Mouse (Mus musculus) kidney, embryonic 14.5 days (tissue): ENCODE results near the gene Lancl3. TPM values are rescaled to one million over a fixed set of nuclear protein-coding genes. Genes with fewer than 3 reads are reported as not detected.

Experiments
- ATAC-seq: fragments of 200-750 bp; cut with Nextera tagmentation; 2 replicates; pipeline ENCODE4 v1.8.0; 2017; ENCODE audit warnings: moderate number of reproducible peaks, mild to moderate bottlenecking, moderate TSS enrichment, moderate library complexity; ENCODE audit not compliant: low FRiP score, low TSS enrichment
- H3K27ac ChIP-seq: fragments of 300-500 bp; sonication (generic); 2 replicates; pipeline ENCODE4 v1.5.1; 2014; ENCODE audit warnings: low read depth, mild to moderate bottlenecking, low read length, moderate library complexity, mixed read lengths
- H3K27me3 ChIP-seq: fragments of 300-500 bp; sonication (generic); 2 replicates; pipeline ENCODE4 v1.6.1; 2014; ENCODE audit warnings: mild to moderate bottlenecking, low read length; ENCODE audit not compliant: control insufficient read depth, insufficient read depth
- H3K36me3 ChIP-seq: fragments of 300-500 bp; sonication (generic); 2 replicates; pipeline ENCODE4 v1.6.1; 2014; ENCODE audit warnings: low read length, mixed read lengths; ENCODE audit not compliant: control insufficient read depth, insufficient read depth
- H3K4me1 ChIP-seq: fragments of 300-500 bp; sonication (generic); 2 replicates; pipeline ENCODE4 v1.6.1; 2014; ENCODE audit warnings: low read length, mixed read lengths; ENCODE audit not compliant: control insufficient read depth, insufficient read depth
- H3K4me2 ChIP-seq: fragments of 300-500 bp; sonication (generic); replicated peaks from 2 replicates; pipeline ENCODE4 v1.6.1; 2014; ENCODE audit warnings: low read depth, mild to moderate bottlenecking, low read length
- H3K4me3 ChIP-seq: fragments of 300-500 bp; sonication (generic); 2 replicates; pipeline ENCODE4 v1.5.1; 2014; ENCODE audit warnings: mild to moderate bottlenecking, low read length
- H3K9ac ChIP-seq: fragments of 300-500 bp; sonication (generic); 2 replicates; pipeline ENCODE4 v1.6.1; 2014; ENCODE audit warnings: low read depth, mild to moderate bottlenecking, low read length, moderate library complexity
- H3K9me3 ChIP-seq: fragments of 300-500 bp; sonication (generic); 2 replicates; pipeline ENCODE4 v1.6.1; 2016; ENCODE audit warnings: low read length; ENCODE audit not compliant: control insufficient read depth
- WGBS: fragments of 180-500 bp; shearing (Covaris S2); extraction: QIAGEN DNeasy Blood & Tissue Kit; methylation state at CpG from one replicate; pipeline ENCODE4 v1.1.7; 2014; 5-methylcytosine and 5-hydroxymethylcytosine counted together
- polyA plus RNA-seq: library from polyadenylated mRNA; unstranded; fragments of >200 nt; fragmentation: Nextera tagmentation; extraction: Ambion mirVana; gene quantifications from 2 replicates; pipeline ENCODE4 v1.2.1, GENCODE M21; 2014

The Lancl3 gene
- polyA plus RNA-seq, 1 experiment from 2014 or later = 0.77 TPM

DNA sequence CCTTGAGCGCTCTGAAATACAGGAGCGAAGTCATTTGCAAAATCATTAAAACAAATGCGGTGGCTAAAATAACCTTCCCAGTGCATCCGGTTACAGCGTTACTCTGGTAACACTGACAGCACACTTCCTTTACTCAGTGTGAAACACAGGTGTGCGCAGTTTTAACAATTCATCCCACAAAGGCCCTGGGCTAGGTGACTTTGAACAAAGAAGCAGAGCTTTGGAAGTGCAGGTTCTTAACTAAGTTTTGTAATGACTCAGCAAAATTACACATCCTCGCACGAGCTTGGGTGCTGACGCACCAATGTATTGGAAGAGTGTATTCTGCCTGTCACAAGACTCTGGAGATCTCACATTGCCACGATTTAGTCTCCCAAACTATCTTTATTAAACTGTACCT, 54.3 kb downstream of the Lancl3 start:
- no peak overlapping the region for H3K4me2 ChIP-seq
- H3K4me3 ChIP-seq = no peak overlapping the region
- H3K36me3 ChIP-seq = no peaks in the 10 kb centered on the region
- no peaks in the 10 kb centered on the region for H3K4me1 ChIP-seq
- 80% methylated on average over 10 of the region's 10 CpGs for WGBS
- no peak overlapping the region for H3K9ac ChIP-seq
- no peak for ATAC-seq
- no peaks in the 10 kb centered on the region for H3K27me3 ChIP-seq
- no peak overlapping the region for H3K27ac ChIP-seq
- H3K9me3 ChIP-seq = no peaks in the 10 kb centered on the region

DNA sequence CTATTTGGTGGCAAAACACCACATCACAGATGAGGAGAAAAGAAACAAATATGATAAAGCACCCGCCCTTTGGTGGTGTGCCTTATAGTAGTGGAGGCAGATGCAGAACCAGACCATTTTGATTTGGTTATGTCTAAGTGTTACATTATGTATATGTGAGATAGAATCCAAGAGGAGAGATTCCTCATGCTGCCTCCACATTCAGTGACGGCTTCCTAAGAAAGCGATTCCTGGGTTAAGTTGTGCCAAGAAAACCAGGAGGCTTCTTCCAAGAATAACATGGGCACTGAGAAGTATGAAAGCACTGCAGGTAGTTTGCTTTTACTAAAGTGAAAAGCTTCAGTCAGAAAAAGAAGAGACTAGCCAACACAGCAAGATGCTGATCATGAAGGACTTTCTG, 55.2 kb downstream of the Lancl3 start:
- H3K9me3 ChIP-seq = no peaks in the 10 kb centered on the region
- H3K9ac ChIP-seq = no peak overlapping the region
- no peak overlapping the region for H3K4me3 ChIP-seq
- no peak overlapping the region for H3K27ac ChIP-seq
- no peak for ATAC-seq
- H3K4me2 ChIP-seq = no peak overlapping the region
- 88% methylated on average over 3 of the region's 3 CpGs for WGBS
- no peaks in the 10 kb centered on the region for H3K27me3 ChIP-seq
- H3K36me3 ChIP-seq = no peaks in the 10 kb centered on the region
- H3K4me1 ChIP-seq = no peaks in the 10 kb centered on the region

DNA sequence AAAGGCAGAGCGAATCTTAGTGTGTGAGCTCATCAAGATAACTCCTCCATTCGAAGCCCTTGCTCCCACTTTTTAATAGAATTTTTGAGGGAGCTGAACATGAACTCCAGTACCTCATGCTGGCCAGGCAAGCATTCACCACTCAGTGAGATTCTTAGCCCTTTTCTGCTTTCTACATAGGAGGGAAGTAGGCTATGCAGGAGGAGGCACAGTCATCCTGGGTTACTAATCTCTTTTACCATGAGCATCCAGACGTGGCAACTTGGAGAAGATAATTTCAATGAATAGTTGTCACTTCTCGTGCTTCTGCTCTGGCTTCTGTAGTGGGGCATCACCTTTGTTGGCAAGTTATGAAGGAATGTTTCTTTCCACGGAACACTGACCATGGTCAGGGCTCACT, 57.1 kb downstream of the Lancl3 start, which contains the start of gene Gm14862:
Gm14862 (minus strand) TSS at position 134 of the 400 bp plus-strand sequence.
- no peaks in the 10 kb centered on the region for H3K4me1 ChIP-seq
- ATAC-seq = no peak
- H3K27ac ChIP-seq = no peak within 1 kb of the TSS
- no peaks in the 10 kb centered on the region for H3K27me3 ChIP-seq
- 81% methylated on average over 5 of the region's 5 CpGs for WGBS
- H3K4me2 ChIP-seq = no peak within 1 kb of the TSS
- H3K9me3 ChIP-seq = no peaks in the 10 kb centered on the region
- H3K9ac ChIP-seq = no peak within 1 kb of the TSS
- H3K4me3 ChIP-seq = no peak within 1 kb of the TSS
- H3K36me3 ChIP-seq = no peaks in the 10 kb centered on the region

DNA sequence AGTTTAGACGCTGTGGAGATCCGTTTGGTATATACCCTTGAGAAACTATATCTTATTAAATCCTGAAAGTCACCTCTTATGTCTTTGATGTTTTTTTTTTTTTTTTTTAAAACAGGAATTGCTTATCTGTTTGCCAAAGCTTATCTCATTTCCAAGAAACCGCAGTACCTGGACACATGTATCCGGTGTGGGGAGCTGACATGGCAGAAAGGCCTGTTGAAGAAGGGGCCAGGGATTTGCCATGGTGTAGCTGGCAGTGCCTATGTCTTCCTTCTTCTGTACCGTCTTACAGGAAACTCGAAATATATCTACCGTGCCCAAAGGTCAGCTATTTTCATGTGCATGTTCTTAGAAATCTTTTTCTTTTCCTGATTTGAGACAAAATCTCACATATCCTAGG, 58.1 kb downstream of the Lancl3 start:
- 92% methylated on average over 7 of the region's 7 CpGs for WGBS
- no peaks in the 10 kb centered on the region for H3K27me3 ChIP-seq
- H3K27ac ChIP-seq = no peak overlapping the region
- H3K4me3 ChIP-seq = no peak overlapping the region
- no peak overlapping the region for H3K4me2 ChIP-seq
- ATAC-seq = no peak
- H3K36me3 ChIP-seq = no peaks in the 10 kb centered on the region
- no peak overlapping the region for H3K9ac ChIP-seq
- no peaks in the 10 kb centered on the region for H3K4me1 ChIP-seq
- no peaks in the 10 kb centered on the region for H3K9me3 ChIP-seq

DNA sequence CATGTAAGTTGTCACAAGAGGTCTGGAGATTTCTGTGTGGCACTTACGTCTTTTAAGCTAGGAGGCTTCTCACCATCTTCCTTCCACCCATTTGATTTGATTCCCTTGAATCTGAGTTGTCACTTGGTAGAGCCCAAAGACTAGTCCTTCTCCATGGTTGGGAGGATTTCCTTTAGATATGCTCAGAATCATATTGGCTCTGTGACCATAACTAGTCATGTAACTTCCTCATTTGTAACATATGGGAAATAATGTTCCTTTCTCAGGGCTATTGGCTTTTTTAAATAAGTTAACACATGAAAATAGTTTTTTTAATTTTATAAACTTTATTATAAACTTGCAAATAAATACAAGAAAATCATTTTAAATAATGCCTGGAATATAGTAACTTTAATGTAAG, 59.6 kb downstream of the Lancl3 start:
- no peaks in the 10 kb centered on the region for H3K9me3 ChIP-seq
- H3K4me3 ChIP-seq = no peak overlapping the region
- no peak overlapping the region for H3K4me2 ChIP-seq
- no peak overlapping the region for H3K27ac ChIP-seq
- no peaks in the 10 kb centered on the region for H3K27me3 ChIP-seq
- no peaks in the 10 kb centered on the region for H3K4me1 ChIP-seq
- H3K9ac ChIP-seq = no peak overlapping the region
- ATAC-seq = no peak
- no peaks in the 10 kb centered on the region for H3K36me3 ChIP-seq
- WGBS = 91% methylated on average over 1 of the region's 1 CpGs

DNA sequence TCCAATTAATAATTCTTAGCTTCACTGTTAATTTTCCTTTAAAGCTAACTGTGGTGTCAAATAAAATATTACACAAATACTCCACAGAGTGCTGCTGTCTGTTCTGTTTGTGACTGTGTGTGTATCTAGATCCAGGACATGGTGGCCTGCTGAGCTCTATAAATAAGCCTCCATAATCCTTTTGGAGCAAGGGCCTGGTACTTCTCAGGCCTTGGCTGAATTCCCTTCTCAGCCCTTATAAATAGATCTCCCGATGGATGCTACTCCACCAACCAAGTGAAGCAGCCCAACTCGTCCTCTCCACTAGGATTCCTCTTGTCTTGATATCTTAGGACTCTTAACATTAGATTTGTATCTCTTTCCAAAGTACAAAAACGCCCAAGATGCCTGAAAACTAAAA, 71.4 kb downstream of the Lancl3 start:
- 78% methylated on average over 3 of the region's 3 CpGs for WGBS
- H3K9ac ChIP-seq = no peak overlapping the region
- no peaks in the 10 kb centered on the region for H3K27me3 ChIP-seq
- no peak overlapping the region for H3K4me3 ChIP-seq
- no peak for ATAC-seq
- H3K36me3 ChIP-seq = no peaks in the 10 kb centered on the region
- no peaks in the 10 kb centered on the region for H3K4me1 ChIP-seq
- H3K27ac ChIP-seq = no peak overlapping the region
- no peak overlapping the region for H3K4me2 ChIP-seq
- no peaks in the 10 kb centered on the region for H3K9me3 ChIP-seq

DNA sequence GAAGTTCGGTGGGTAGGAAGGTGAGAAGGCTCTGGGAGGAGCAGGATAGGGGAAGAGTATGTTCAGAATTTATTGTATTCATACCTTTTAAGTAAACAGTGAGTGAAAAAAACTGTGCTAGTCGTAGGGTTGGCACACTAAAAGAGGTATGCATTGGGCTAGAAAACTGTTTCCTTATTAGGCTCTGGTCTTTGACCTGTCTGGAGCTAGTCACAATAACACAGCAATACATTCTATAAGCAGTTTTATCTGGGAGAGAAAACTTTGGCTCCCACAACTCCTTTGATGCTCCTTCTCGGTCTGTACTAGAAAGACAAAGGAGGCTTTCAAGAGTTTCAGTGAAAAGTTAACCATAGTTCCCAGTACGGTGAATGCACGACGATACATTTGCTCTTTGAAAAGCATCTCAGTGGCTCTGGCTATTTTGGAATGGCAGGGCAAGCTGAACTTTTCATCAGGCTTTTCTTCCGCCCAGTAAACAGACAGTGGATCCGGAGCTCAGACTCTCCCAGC, 72.3 kb downstream of the Lancl3 start:
- no peak overlapping the region for H3K27ac ChIP-seq
- H3K27me3 ChIP-seq = no peaks in the 10 kb centered on the region
- no peaks in the 10 kb centered on the region for H3K4me1 ChIP-seq
- ATAC-seq = 0 out of 2 replicates have a peak, but pooled peaks have one; percentile 7
- no peaks in the 10 kb centered on the region for H3K9me3 ChIP-seq
- WGBS = 35% methylated on average over 8 of the region's 8 CpGs
- no peak overlapping the region for H3K9ac ChIP-seq
- peak overlapping the region; percentile 52 for H3K4me2 ChIP-seq
- no peaks in the 10 kb centered on the region for H3K36me3 ChIP-seq
- peak overlapping the region; percentile 53 for H3K4me3 ChIP-seq

DNA sequence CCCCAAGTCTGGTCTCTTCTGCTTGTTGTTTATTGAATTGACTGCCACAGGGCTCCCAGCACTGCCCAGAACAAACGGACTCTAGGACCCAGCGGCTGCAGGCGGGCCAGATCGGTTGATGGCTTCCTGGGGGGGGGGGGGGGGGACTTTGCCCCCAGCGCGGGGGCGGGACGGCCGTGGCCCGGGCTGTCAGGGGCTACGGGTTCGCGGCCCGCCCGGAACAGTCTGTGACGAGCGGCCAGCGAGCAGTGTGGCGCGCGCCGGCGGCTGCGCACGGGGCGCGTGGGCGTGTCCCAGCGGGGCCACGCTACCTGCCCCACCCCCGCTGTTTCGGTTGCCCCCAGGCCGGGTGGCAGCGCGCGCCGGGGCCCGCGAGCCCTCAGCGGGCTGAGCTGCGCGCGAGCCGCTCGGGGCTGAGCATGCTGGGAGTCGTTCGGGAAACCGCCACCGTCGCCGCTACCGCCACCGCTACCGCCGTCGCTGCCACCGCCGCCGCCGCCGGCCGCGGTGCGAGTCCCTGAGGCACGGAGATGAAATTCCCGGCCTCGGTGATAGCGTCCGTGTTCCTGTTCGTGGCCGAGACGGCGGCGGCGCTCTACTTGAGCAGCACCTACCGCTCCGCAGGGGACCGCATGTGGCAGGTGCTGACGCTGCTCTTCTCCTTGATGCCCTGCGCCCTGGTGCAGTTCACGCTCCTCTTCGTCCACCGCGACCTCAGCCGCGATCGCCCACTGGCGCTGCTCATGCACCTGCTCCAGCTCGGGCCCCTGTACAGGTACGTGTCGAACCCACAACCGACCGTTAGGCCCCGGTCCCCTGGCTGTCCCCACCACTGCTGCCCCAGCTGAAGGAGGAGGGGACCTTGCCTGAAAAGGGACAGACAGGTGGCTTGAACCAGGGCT, 73.0 kb downstream of the Lancl3 start, which contains the start of gene Xk:
Xk (plus strand) TSS at position 297 of the 902 bp plus-strand sequence.
- 13% methylated on average over 46 of the region's 94 CpGs for WGBS
- H3K4me2 ChIP-seq = peak within 1 kb of the TSS; percentile 52
- no peaks in the 10 kb centered on the region for H3K27me3 ChIP-seq
- H3K36me3 ChIP-seq = no peaks in the 10 kb centered on the region
- H3K4me3 ChIP-seq = peak within 1 kb of the TSS; percentile 53
- H3K9ac ChIP-seq = peak within 1 kb of the TSS; percentile 51
- no peaks in the 10 kb centered on the region for H3K9me3 ChIP-seq
- H3K27ac ChIP-seq = no peak within 1 kb of the TSS
- H3K4me1 ChIP-seq = no peaks in the 10 kb centered on the region
- ATAC-seq = peak; percentile 92

DNA sequence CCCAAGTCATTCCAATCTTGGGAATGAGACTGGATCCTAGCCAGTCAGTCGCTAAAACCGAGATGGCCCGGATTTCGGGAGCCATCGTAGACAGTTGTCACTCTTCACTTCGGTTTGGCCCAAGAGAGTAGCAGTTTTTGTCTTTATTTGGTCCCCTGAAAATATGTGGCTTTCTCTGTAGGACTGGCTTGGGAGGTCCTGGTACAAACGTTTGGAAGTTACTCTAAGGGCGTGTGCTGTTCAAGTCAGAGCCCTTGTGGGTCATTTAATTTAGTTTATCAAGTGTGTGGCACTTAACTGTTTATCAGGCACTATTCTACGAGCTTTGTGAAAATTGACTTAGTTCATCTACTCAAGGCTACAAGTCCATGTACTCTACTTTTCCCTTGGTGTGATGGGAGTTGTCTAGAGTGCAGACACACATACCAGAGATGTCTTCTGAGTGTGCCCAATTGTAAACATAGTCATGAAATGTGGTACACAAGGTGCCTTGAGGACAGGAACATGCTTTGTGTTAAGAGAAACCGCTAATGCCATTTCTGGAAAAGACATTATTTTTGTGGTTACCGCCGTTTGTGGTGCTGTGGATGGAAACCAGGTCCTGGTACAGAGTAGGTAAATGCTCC, 73.8 kb downstream of the Lancl3 start:
- no peak overlapping the region for H3K9ac ChIP-seq
- peak overlapping the region; percentile 53; the same call in 1 of the 2 replicates for H3K4me3 ChIP-seq
- no peaks in the 10 kb centered on the region for H3K36me3 ChIP-seq
- no peaks in the 10 kb centered on the region for H3K9me3 ChIP-seq
- no peaks in the 10 kb centered on the region for H3K4me1 ChIP-seq
- no peak overlapping the region for H3K27ac ChIP-seq
- ATAC-seq = no peak
- no peaks in the 10 kb centered on the region for H3K27me3 ChIP-seq
- 58% methylated on average over 12 of the region's 12 CpGs for WGBS
- H3K4me2 ChIP-seq = peak overlapping the region; percentile 52
